Mouse (Mus musculus) kidney, adult 2 months (tissue): ENCODE measurements around the gene Arf3. TPM values are rescaled to one million over a fixed set of nuclear protein-coding genes. Genes with fewer than 3 reads are reported as not detected.
"Not testable (repeated sequence)": the region's sequence is repeated elsewhere in the genome, so short reads cannot be mapped to it uniquely, and the experiment has no call there.

Source experiments
- DNase-seq: peaks from one replicate; pipeline ENCODE4 v3.0.0; 2021
- H3K27ac ChIP-seq: fragments of 200-500 bp; 2 replicates; pipeline ENCODE4 v1.5.1; 2012; ENCODE audit warnings: low read depth, low read length, control low read depth, inconsistent platforms; ENCODE audit not compliant: insufficient read depth
- H3K27me3 ChIP-seq: fragments of 200-500 bp; replicated peaks from 2 replicates; pipeline ENCODE4 v1.6.1; 2012; ENCODE audit warnings: mild to moderate bottlenecking, moderate library complexity, low read length, inconsistent platforms; ENCODE audit not compliant: control insufficient read depth, insufficient read depth
- H3K36me3 ChIP-seq: fragments of 200-500 bp; 2 replicates; pipeline ENCODE4 v1.6.1; 2012; ENCODE audit warnings: mild to moderate bottlenecking, moderate library complexity, low read length, inconsistent platforms; ENCODE audit not compliant: control insufficient read depth, insufficient read depth
- H3K4me1 ChIP-seq: fragments of 200-500 bp; 2 replicates; pipeline ENCODE4 v1.6.1; 2011; ENCODE audit warnings: low read length; ENCODE audit not compliant: control insufficient read depth, insufficient read depth
- H3K4me3 ChIP-seq: fragments of 200-500 bp; 2 replicates; pipeline ENCODE4 v1.5.1; 2011; ENCODE audit warnings: mild to moderate bottlenecking, low read depth, low read length, control low read depth; ENCODE audit not compliant: insufficient read depth
- CTCF ChIP-seq: fragments of 200-500 bp; conservative IDR thresholded peaks from 2 replicates; pipeline ENCODE4 v1.5.1; 2011; ENCODE audit warnings: low read depth, mild to moderate bottlenecking, control low read depth, low read length, moderate library complexity, mixed read lengths; ENCODE audit not compliant: insufficient read depth, insufficient read length
- POLR2A ChIP-seq: fragments of 200-500 bp; IDR thresholded peaks from one replicate; pipeline ENCODE4 v1.6.1; 2011; ENCODE audit warnings: low read depth, low read length, control low read depth
- WGBS: fragments of 180-500 bp; shearing (Covaris S2); methylation state at CpG from one replicate; pipeline ENCODE4 v1.1.7; 2018; 5-methylcytosine and 5-hydroxymethylcytosine counted together
- polyA plus RNA-seq: library from polyadenylated mRNA; depleted of rRNA; stranded (reverse); fragments of >200 nt; gene quantifications from 2 replicates; pipeline ENCODE4 v1.2.3, GENCODE M21; 2012; rRNA removed

Gene Arf3
- 114 and 143 TPM in 2 replicates for polyA plus RNA-seq

GRCm38 (mm10) chr15:98762670-98763529 is at the start of gene Arf3:
Gene Arf3, minus strand, starts transcription at chr15:98763214.
- Histone ChIP-seq H3K4me3 (peak within 1 kb of the TSS; percentile 93), H3K27ac (peak within 1 kb of the TSS; percentile 54), H3K27me3 (no peaks in the 10 kb centered on the region), H3K36me3 (no peaks in the 10 kb centered on the region), H3K4me1 (peaks cover 7% of the 10 kb centered on the region; the same call in 1 of the 2 replicates)
- DNase-seq, result peak; percentile 98
- WGBS, result 1% methylated on average over 71 of the region's 76 CpGs
- no peak for TF ChIP-seq CTCF
- TF ChIP-seq POLR2A, result no peak

- H3K27ac ChIP-seq, H3K36me3 ChIP-seq, H3K27me3 ChIP-seq, H3K4me3 ChIP-seq, H3K4me1 ChIP-seq, DNase-seq: not testable (repeated sequence)
- TF ChIP-seq CTCF, result 0 out of 2 replicates have a peak, but pooled peaks have one; percentile 0
- 78% methylated on average over 6 of the region's 6 CpGs for WGBS
These were observed 47.2 kb upstream of the Arf3 start for GRCm38 (mm10) chr15:98810212-98810611.

GRCm38 (mm10) chr15:98809390-98809789 is 46.4 kb upstream of the Arf3 start, which contains the start of gene Ddn:
Gene Ddn, minus strand, starts transcription at chr15:98809490.
- H3K4me3 ChIP-seq, result no peak within 1 kb of the TSS
- H3K36me3 ChIP-seq, result peaks cover 6% of the 10 kb centered on the region
- H3K27ac ChIP-seq, result no peak within 1 kb of the TSS
- peaks cover 3% of the 10 kb centered on the region; the same call in 1 of the 2 replicates for H3K27me3 ChIP-seq
- DNase-seq, result no peak
- 76% methylated on average over 3 of the region's 3 CpGs for WGBS
- H3K4me1 ChIP-seq, result peaks cover 4% of the 10 kb centered on the region; the same call in 1 of the 2 replicates
- no peak for TF ChIP-seq CTCF
- no peak for TF ChIP-seq POLR2A

- H3K4me1 ChIP-seq, result peaks cover 4% of the 10 kb centered on the region; the same call in 1 of the 2 replicates
- 28% methylated on average over 6 of the region's 6 CpGs for WGBS
- no peak overlapping the region for H3K4me3 ChIP-seq
- peaks cover 6% of the 10 kb centered on the region for H3K36me3 ChIP-seq
- H3K27me3 ChIP-seq, result peaks cover 3% of the 10 kb centered on the region; the same call in 1 of the 2 replicates
- TF ChIP-seq POLR2A, result no peak
- TF ChIP-seq CTCF, result no peak
- no peak overlapping the region for H3K27ac ChIP-seq
- DNase-seq, result no peak
These were observed 45.7 kb upstream of the Arf3 start for GRCm38 (mm10) chr15:98808651-98809134.

DNA sequence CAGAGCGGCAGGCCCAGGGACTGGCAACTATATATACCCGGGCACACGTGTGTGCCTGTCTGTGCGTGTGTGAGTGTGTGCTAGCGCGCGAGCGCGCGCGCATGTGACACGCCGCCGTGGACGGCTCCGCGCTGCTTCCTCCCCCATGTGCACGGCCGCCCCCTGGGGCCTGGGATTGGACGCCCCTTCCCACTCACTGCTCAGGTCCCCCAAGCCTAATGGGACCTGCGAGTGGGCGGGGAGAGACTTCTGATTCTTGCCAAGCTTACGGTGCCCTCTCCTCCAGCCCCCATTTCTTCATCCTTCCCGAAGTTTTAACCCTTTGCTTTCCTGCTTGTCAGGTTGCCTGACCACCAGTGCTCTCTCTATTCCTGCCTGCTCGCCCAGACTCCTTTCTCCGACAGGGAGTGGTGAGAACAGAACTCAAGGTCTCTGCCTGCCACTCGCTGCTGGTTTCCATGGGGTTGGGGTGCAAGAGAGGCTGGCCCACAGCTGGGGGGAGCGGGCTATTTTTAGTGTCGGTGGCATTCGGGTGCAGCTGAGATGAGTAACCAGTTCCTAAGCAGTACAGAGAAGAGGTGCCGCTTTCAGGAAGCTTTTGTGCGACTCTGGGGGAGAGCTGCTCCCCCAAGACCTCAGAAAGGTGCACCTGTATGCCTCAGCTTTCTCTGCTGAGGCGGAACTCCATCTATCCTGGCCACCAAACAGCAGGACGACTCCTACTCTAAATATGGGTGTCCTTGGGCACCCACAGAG is 45.1 kb upstream of the Arf3 start:
- 2% methylated on average over 34 of the region's 34 CpGs for WGBS
- H3K4me1 ChIP-seq, result peaks cover 4% of the 10 kb centered on the region; the same call in 1 of the 2 replicates
- peaks cover 2% of the 10 kb centered on the region; the same call in 1 of the 2 replicates for H3K36me3 ChIP-seq
- H3K27me3 ChIP-seq, result peaks cover 3% of the 10 kb centered on the region; the same call in 1 of the 2 replicates
- no peak for DNase-seq
- H3K4me3 ChIP-seq, result peak overlapping the region; percentile 13; the same call in 1 of the 2 replicates
- no peak overlapping the region for H3K27ac ChIP-seq
- TF ChIP-seq CTCF, result no peak
- no peak for TF ChIP-seq POLR2A

GRCm38 (mm10) chr15:98806809-98807770 is 44.1 kb upstream of the Arf3 start:
- Histone ChIP-seq H3K4me1 (peaks cover 4% of the 10 kb centered on the region; the same call in 1 of the 2 replicates), H3K36me3 (peaks cover 2% of the 10 kb centered on the region; the same call in 1 of the 2 replicates), H3K4me3 (peak overlapping the region; percentile 23; the same call in 1 of the 2 replicates), H3K27ac (no peak overlapping the region), H3K27me3 (peaks cover 3% of the 10 kb centered on the region; the same call in 1 of the 2 replicates)
- TF ChIP-seq CTCF (no peak), POLR2A (no peak)
- WGBS, result 3% methylated on average over 57 of the region's 58 CpGs
- DNase-seq, result no peak
